Mouse (Mus musculus): ENCODE data around the gene Tmem251.
A peak's percentile ranks its signal among the peaks of the same experiment; 100 is the strongest.

- TF ChIP-seq CTCF (IDR thresholded peaks at IDR 0.05; ENCODE audit: insufficient read depth, low read depth, low read length) (peak; percentile 69), POLR2A (IDR thresholded peaks at IDR 0.05; ENCODE audit: insufficient read depth, low read depth, low read length) (no peak)
Measured at GRCm38 (mm10) chr12:102733381-102733780, 10.2 kb upstream of the Tmem251 start.
